Mouse (Mus musculus) CD4-positive, CD25-positive, alpha-beta regulatory T cell, adult 4 months (primary cell): Measurements from ENCODE around the gene Amz2. TPM values are rescaled to one million over a fixed set of nuclear protein-coding genes. Genes with fewer than 3 reads are reported as not detected.
A peak's percentile ranks its signal among the peaks of the same experiment; 100 is the strongest.

Experiments
- ATAC-seq: one replicate; pipeline ENCODE4 v1.8.0; 2017
- polyA plus RNA-seq, 2 experiments: library from polyadenylated mRNA; unstranded; fragments of 100-300 nt; shearing (Covaris generic); gene quantifications; one replicate each; pipeline ENCODE4 v1.2.1; 2017

The Amz2 gene
- polyA plus RNA-seq, 2 experiments from 2014 or later: 40.0 to 48.4 TPM

DNA sequence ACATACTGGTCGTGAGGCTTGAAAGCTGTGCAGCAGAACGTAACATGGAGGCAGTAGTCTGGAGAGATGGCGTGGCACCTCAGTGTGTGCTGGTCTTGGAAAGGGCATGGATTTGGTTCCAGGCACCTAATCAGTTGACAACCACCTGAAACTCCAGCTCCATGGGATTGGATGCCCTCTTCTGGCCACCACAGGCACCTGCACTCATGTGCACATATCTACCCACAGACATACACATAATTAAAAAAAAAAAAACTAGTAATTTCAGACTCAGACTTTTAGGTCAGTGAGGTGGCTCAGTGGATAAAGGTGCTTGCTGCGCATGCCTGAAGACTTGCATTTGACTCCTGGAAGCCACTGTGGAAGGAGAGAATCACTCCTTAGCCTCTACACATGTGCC is 3.5 kb upstream of the Amz2 start:
- ATAC-seq: no peak

DNA sequence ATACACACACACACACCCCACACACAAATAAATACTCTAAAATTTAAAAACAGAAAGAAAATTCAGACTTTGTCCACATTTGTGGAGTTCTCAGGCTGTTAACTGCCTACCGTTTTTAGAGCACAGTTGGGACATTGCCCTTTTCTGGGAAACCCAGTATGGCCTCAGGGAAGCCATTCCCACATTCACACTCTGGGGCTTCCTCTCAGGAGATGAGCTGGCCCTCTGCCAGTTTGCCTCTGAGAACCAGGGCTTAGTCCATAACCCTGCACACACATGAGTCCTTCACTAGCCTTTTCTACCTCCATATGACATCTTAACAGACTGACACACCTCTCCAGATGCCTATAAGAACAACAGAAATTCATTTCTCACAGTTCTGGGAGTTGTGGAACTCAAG is 2.5 kb upstream of the Amz2 start:
- ATAC-seq: no peak

DNA sequence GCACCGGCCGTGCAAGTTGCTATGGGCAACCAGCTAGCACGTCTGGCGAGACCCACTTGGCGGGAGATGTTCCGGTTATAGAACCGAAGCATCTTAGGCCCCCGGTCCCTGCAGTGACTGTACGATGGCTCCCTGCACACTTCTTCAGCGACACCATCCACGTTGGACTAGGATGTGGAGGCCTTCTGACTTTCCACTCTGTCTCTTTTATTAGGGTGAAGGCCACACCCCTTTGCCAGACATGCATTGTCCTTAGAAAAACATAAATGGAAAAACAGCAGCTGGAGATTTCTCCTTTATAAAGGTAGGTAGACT is 483 bp downstream of the Amz2 start:
- ATAC-seq: no peak

DNA sequence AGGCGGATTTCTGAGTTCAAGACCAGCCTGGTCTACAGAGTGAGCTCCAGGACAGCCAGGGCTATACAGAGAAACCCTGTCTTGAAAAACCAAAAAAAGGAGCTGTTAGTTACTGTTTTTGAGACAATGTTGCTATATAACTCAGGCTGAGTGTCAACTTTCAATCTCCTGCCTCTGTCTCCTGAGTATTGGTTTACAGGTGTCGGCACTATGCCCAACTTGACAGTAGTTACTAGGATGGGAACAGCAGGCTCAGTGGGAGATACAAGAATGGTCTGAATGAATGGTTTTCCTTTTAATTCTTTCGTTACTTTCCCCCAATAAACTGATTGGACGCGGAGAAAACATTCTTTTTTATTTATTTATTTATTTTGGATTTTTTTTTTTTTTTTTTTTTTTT is 1.6 kb downstream of the Amz2 start:
- ATAC-seq: no peak

DNA sequence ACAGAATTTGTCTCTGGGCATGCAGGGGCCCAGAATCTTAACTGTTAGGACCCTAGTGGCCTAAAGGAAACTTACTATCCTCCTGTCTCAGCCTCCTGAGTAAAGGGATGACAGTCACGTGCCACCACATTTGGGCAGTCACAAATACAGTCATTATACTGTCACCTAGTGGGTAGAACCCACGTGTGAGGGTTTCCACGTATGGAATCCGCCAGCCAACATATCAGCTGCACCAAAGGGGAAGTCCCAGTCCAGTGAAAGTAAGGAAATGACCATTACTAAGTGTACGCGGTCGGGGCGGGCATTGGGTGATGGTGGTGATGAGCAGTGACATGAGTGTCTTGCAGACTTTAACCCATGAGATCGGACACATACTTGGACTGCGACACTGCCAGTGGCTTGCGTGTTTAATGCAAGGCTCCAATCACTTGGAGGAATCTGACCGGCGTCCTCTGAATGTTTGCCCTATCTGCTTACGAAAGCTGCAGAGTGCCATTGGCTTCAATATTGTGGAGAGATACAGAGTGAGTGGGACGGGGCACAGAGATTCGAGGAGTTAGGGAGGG is 8.6 kb downstream of the Amz2 start:
- ATAC-seq: no peak

DNA sequence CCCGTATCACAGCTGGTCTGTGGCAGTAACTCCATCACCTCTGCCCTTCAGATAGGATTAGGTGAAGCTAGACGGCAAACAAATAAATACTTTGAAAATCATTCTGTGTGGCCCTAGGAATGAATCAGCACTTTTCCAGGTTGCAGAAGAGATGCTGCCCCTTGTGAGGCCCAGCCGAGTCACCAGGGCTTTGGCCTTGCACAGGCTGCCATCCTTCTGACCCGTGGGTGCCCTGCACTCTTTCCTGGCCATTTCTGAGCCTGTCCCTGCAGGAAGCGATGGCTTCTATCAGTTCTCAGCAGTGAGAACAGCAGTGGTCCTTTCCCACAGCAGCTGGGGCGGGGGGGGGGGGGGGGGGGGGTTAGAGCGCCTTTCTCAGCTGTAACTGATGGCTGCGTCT is 11.1 kb downstream of the Amz2 start:
- ATAC-seq: no peak

DNA sequence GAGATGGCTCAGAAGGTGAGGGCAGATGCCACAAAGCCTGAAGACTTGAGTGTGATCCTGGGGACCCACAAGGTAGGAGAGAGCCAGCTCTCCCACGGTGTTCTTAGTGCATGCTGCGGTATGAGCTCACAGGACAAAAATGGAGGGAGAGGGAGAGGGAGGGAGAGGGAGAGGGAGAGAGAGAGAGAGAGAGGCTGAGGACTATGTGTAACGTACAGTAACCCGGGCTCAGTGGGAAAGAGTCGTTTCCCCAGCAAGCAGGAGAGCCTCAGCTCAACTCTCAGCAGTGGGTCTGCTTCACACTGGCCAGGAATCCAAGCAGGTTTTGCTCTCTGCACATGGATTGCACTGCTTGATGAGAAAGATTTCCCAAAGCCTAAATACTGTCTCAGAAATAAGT is 13.5 kb downstream of the Amz2 start:
- no peak for ATAC-seq

DNA sequence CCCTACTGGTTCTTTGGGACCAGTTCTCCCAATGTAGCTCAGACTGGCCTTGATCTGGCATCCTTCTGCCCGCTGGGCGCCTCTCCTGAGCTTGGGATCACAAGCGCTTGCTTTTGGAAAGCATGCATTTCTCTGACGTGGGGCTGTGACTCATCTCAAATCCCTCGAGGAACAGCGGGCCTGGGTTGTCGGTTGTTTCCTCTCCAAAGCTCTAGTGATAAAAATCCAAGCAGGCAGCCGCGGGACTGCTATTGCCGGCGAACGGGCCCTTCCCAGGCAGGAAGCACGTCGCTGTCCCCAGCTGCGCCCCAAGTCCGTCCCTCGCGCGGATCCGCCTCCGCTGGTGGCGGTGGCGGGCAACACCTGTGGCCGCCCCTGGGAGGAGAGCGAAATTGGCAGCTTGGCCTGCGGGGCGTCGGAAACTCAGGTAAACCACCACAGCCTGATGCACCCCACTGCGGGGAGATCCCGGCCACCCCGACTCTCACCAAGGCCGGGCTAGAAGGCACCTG is 14.1 kb downstream of the Amz2 start:
- peak; percentile 84 for ATAC-seq

DNA sequence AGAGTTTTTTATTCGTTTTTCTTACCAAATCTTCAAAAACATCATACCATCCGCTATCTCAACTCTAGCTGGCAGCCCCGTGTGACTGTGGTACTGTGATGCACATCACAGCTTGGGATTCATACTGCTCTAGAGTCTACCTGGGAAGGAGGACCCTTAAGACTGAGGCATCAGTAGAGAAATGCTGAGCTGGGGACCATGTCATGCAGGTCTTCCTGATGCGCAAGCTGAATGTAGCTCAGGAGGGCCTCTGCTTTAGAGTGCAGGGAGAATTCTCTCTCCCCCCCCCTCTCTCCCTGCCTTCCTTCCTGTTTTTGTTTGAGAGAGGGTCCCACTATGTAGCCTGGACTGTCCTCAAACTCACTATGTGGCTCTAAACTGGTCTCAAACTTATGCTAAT is 14.9 kb downstream of the Amz2 start:
- ATAC-seq: peak; percentile 1

DNA sequence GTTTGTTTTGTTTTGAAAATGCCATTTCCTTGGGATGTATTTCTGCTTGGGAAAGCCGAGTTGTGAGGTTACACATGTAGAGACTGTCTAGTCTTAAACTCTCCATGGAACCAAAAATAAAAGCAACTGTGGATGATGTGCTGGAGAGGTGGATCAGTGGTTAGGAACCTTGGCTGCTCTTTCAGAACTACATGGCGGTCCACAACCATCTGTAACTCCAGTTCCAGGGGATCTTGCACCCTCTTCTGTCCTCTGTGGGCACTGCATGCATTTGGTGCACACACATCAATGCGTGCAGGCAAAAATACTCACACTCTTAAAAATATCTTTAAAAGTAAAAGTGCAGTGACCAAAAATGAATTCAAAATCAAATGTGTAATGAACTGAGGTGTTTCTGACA is 15.4 kb downstream of the Amz2 start:
- peak; percentile 54 for ATAC-seq

DNA sequence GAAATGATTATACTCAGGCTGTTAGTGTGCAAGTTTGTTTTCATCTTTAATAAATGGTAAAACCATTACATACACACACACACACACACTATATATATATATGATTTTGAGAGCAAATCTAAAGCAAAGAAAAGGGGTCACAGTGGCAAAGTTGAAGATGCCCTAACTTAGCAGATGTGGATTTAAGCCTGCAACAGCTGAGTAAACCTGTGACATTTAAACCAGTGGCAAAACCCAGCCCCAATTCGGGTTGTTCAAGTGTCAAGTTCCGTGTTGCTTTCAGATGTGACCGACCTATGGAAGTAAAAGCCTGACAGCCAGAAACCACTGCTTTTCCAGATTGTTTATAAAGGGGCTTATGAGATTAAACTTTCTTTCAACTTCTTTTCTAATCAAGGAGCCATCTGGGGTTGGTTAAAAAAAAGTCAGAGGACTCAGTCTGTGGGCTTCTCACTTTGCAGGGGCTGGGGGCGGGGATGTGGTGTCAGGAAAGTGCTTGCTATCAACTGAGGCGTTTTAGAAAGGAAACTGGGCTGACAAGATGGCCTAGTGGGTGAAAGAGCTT is 16.5 kb downstream of the Amz2 start:
- no peak for ATAC-seq

DNA sequence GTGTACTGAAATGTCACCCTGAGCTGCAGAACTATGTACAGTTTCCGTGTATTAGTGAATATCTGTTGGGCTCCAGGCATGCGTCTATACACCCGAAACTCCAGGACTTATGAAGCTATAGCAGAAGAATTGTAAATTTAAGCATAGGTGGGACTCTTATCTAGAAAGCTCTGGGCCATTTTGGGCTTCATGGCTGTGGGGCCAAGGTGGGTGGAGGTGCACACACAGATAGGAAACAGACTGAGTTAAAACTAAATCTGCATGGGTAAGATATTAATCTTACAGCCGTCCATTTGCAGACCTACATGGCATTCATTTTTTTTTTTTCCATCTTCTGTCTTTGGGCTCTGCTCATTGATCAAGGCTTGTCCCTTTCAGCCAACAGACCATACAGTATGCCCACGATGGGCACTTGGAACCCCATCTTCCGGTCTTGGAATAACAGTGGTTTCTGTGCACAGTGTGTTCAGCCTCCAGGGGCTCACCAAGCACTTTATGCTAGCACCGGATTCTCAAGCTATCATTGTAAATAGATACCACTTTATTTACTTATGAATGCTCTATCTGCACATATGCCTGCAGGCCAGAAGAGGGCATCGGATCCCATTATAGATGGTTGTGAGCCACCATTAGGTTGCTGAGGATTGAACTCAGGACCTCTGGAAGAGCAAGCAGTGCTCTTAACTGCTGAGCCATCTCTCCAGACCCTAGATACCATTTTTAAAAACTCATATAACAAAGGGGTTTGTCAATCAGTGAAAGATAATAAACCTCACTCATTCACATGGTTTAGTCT is 17.9 kb downstream of the Amz2 start:
- no peak for ATAC-seq

DNA sequence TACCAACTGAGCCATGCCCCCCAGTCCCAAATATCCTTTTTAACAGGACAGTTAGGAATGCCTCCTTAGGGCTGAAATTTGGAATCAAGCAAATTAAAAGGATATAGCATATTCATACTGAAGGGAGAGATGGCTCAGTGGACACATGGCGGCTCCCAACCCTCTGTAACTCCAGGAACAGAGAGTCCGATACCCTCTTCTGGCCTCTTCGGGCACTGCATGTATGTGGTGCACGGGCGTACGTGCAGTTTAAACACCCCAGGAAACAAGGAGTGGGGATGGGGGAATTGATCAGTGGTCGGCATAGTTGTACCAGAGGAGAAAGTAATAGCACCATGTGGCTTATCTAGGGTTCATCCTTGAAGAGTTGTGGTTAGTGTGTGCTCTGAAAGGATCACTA is 18.9 kb downstream of the Amz2 start:
- no peak for ATAC-seq

DNA sequence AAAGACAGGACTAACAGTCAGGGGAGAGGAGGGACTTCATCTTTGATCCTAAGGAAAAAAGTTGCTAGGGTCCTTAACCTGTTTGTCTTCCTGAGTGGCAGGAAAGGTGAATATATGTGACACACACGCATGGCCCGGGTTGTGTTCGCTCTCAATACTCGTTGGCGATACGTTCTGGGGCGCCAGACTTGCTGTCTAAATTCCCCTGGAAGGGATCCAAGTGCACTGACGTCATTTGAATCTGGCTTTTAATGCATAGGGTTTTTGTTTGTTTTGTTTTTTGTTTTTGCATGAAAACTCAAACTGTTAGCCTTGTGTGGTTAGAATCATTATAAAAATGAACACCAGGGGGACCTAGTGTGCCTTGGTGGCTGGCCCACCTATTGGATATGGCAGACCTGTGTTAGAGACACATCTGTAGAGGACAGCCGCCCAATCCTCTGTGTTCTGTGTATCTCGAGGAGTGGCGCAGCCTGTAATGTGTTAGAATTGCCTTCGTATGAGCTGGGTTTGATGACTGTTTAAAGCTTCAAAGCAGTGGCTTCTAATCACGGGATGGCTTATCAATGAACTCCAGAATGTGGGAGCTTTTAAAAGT is 19.8 kb downstream of the Amz2 start:
- ATAC-seq: peak; percentile 62

DNA sequence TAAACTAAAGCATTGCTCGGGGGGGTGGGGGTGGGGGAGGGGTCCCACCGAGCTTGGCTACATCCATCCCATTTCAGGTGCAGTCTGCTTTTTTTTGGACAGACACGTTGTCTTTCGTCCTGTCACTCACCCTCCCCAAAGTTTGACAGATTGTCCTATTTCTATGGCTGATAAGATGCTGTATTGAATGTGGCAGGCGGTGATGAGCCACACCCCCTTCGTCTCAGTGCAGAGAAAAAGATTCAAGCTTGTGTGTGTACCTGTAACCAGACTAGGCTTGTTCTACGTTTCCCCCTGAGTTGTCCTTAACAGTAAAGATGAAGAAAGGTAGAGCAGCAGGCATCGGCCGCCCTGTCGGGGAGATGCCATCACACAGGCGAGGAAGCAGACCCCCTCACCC is 25.4 kb downstream of the Amz2 start:
- no peak for ATAC-seq

DNA sequence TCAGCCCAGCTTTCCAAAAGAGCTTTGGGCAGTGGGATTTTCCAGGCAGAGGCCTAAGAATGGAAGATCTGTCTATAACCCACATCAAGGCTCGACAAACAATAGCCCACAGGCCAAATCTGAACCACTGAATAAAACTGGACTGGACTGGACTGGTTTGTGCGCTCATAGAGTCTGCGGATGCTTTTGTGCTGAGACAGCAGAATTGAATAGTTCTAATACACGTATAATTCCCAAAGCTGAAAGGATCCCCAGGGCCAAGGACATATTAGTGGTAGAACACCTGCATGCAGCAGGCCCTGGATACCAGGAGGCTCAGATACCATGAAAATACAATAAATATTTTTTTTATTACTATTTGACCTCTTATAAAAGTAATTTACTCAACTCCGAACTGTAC is 30.5 kb downstream of the Amz2 start:
- ATAC-seq: no peak

DNA sequence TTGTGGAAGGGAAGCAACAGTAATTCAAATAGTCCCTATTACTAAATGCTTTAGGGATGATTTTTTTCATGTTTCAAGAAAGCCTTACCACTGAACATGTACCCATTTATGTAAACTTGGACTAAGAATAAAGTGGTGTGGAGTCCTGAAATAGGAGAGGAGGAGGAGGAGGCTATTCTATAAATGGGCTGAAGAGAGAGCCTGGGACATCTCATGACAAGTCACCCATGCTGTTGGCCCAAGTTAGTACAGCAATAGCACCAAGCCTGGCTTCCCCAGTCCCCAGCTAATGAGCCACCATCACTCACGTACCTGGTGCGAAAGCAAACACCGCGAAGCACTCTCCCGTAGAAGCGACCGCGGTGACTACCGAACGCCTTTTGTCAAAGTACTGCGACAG is 32.4 kb downstream of the Amz2 start:
- ATAC-seq: no peak

DNA sequence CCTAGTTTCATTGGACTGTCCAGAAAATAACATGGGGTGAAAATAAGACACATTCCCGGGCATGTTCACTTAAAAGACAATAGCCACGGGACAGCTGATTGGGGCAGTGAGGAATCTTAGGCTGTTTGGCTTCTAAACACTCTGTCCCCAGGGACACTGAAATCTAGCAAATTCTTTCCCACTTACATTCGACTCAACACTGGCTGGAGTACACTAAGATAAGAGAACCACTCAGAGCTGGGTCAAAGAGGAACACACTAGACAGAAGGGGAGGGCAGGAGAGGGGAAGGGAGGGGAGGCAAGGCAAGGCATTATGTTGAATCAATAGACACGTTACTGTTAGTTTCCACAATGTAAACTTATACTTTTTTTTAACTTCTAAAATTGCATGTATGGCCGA is 34.8 kb downstream of the Amz2 start:
- no peak for ATAC-seq

DNA sequence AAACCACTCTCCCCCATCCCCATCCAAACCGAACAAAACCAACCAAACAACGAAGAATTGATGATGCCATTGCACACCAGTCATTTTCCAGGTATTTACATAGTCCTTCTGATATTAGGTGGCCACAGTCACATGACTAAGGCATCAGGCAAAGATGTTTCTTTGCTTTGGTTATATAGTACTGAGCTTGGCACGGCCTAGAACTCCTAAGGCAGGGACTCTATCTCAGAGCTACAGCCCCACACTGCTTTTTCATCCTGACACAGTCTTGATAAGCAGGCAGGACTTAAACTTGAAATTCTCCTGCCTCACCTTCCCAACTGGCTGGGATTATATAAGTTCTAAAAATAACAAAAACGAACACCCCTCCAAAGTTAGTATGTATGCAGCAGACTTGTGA is 39.3 kb downstream of the Amz2 start:
- ATAC-seq: no peak

DNA sequence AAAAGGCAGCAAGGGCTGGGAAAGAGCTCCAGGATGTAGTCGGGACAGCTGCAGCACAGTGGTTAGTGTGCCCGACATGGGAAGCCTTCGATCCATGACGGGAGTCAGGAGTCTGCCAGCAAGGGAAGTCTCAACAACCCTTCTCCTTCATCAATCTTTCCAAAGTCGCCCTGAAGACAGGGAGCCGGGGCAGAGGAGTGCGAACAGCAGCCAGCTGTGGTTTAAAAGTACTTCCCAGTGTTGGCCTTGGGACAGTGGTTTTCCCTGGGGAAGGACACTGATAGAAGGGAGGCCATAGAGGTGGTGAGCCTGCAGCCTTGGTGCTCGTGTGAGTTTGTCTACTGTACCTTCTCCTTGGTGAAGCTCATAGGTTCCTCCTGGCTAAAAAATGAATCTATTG is 41.2 kb downstream of the Amz2 start:
- ATAC-seq: no peak

DNA sequence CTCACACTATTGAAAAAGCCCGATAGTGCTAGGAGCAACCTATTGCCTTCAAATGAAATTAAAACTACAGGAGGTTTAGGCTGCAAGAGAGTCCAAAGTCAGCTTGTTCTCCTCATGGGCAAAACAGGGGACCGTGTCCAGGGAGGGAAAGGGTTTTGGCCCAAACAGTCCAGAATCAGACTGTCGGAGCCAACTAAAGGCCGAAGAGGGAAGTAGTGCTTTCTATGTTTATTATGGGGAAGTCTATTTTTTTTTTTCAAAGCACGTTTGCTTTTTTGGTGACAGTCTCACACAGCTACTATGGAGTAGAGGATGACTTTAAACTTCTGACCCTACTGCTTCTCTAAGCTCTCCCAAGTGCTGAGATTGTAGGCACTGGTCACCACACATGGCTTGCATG is 42.4 kb downstream of the Amz2 start:
- ATAC-seq: no peak

DNA sequence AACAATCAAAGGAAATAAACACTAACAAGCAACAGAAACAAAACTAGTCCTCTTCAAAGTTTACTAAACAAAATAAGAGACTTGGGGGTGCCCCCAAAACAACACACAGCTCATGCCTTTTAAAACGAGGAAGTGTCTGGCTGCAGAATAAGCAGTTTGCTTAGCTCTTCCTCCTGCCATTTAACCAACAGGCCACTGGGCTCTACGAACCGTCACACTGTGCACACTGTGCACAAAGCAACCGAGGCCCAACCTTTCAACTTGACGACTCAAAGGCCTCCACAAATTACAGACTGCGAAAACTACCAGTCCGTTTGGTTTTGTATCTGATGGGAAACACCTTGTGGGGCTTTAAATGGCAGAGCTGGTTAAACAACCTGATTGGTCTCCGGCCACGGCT is 44.4 kb downstream of the Amz2 start:
- no peak for ATAC-seq

DNA sequence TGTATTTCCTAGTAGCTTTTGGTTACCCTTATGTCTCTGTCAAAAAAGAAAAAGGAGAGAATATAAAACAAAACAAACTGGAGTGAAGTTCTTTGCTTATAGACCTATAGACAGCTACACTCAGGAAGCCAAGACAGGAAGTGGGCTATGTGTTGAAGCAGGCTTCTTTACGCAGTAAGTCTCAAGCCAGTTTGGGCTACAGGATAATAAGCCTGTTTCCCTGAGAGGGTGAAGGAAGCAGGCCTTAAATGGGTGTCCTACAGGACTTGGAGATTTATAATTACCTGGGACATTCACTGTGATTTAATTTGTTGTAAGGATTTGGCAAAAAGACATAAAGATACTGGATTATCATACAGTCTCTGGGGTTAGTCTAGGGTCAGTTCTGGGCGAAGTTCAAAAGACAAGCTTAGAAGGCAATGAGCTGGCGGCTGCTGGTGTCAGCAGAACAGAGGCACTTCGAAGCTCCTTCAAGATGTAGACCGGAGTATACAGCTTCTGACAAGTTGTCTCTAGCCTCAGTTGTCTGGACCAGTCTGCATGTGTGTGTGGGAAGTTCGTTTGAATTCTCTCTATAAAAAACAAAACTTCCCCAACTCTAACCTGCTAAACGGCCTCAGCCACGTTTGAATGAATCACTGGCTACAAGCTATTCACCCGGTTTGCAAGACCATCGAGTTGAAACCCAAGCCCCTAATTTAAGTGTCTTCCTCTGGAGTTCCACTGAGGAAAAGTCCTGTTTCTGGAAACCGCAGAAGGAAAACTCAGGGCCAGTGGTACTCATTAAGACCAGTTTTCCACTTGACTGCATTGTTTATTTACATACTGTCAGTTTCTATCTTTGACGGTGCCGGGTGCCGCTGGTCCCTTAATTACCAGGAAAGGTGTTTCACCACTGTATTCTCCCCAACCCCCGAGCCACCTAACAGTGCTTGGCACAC is 45.4 kb downstream of the Amz2 start:
- ATAC-seq: peak; percentile 60
